Mouse (Mus musculus) neural tube, embryonic 10.5 days (tissue): ENCODE results near the gene Gpr108.
A peak's percentile ranks its signal among the peaks of the same experiment; 100 is the strongest.

ENCODE experiments used
- DNase-seq: peaks from one replicate; pipeline ENCODE4 v3.0.0-alpha.2; 2017; ENCODE audit warnings: low spot score; ENCODE audit errors: extremely low spot score

The Gpr108 gene

DNA sequence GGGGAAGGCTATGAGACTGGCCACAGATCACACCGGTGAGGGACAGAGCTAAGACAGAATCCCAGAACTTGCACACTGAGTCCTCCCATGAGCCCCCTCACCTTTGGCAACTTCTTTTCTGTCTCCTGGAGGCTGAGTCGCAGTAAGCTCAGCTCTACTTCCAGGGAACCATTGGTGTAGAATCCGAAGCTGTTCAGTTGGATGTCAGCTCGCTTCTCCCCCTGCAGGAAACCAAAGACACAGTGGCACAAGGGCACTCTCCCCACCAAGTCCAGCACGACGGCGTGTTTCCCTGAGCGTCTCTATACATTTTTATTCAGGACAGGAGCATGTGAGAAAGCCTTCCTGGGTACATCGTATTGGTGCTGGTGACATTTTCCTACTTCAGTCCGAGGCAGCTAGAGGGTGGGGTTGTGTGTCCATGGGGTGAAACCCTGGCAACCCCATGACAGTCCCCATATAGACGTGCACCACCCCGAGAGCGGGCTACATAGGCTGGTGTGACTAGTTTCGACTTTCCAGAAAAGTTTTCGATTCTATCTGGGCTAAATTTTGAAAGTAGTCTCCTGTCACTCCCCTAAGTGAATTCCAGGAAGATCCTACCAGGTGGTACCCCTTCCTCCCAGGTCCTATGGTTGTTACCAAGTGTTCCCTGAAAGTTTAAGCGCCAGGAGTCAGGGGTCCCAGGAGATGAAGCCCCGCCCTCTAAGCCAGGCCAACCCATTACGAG, 1.4 kb downstream of the Gpr108 start:
- DNase-seq: no peak

DNA sequence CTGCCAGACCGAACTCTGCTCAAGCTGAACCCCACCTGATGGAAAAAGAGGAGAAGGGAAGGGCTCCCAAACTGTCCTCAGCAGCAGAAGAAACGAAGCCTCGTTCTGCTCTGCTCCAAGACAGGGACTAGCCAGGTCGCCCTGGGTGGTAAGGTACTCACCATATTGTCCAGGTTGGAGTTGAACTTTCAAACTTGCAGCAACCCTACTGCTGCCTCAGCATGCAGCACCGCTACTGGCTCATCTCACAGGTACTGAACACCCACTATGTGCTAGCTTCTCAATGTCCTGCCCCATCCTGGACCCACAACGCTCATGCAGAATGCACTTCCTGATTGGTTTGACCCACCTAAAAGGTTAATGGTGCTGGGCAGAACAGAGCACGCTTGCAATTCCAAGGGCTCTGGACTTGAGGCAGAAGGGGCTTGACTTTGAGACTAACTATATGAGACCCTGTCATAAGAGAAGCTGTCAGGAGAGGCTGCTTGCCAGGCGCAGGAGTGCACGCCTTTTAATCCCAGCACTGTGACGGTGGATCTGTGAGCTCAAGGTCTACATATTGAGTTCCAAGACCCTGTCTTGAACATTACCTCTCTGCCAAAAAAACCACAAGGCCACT, 2.8 kb downstream of the Gpr108 start:
- DNase-seq: no peak

DNA sequence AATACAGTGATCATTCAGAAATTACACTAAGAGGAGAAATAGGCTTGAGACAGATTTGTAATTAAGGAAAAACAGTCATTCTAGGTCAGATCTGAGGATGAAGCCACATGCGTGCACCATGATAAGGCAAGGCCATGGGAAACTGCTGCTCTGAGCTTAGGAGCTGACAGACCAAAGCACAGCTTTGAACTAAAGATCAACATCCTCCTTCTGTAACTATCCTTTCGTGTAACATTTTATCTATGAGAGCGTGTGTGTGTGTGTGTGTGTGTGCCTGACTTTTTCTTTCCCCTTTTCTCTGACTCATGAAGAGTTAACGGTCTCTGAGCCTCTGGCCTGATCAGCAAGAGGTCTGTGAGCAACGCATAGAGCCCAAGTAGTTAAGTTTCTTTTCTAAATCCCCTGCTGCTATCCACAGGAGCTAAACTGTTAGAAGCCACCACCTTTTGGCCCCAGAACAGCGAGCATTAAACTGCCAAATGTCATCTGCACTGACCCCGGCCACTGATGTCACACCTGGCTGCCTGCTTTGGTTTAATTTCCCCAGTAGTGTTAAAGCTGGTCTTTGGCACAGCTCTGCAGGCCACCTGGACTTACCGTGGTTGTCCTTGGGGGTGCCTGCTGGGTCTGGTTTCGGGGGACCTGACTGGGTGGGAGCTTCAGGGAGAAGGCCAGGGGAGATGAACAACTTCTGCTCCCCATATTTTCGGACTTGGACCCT, 4.4 kb downstream of the Gpr108 start:
- DNase-seq: no peak

DNA sequence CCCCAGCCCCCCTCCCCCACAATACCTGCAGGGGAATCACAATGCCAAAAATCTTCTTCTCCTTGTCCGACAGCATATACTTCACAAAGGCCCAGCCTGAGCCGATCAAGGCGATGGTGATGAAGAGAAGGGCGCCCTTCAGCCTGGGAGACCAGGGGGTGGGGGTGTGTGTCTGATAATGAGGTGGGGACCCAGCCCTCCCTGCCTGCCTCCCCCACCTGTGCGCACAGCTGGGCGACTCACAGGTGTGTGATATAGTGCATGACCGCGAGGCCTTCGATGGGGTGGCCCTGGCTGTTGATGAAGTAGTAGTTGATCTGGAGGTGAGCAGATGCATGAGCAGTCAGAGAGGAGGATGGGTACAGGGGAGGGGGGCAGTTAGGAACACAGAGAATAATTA, 11.1 kb downstream of the Gpr108 start:
- no peak for DNase-seq

GRCm38 (mm10) chr17:57235803-57236202, 12.4 kb downstream of the Gpr108 start:
- no peak for DNase-seq

DNA sequence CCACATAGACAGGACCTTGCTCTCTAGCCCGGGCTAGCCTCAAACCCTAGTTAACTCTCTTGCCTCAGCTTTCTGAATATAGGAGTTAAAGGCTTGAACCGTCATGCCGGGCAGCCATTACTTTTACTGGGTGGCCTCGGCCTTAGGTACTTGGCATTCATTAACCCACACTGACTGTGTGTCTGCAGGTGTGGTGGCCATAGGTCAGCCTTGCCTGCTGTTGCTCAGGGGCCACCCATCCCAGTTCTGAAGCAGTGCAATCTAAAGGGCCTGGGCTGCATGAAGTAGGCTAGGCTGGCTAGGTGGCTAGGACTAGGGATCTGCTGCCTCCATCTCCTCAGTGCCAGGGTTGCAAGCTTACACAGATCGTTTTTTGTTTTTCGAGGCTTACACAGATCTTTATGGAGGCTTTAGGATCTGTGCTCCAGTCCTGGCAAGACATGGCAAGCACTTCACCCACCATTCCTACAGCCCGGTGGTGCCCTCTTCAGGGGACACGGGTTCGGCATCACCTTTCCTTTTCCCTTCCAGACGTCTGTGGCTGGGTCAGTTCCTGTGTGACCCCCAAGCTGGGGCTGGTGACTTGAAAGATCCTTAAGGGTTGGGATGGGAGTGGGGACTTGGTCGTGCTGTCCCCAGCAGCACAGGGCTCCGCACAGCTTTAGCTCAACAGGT, 13.9 kb downstream of the Gpr108 start:
- DNase-seq: no peak

GRCm38 (mm10) chr17:57233038-57233437, 15.2 kb downstream of the Gpr108 start:
- no peak for DNase-seq

DNA sequence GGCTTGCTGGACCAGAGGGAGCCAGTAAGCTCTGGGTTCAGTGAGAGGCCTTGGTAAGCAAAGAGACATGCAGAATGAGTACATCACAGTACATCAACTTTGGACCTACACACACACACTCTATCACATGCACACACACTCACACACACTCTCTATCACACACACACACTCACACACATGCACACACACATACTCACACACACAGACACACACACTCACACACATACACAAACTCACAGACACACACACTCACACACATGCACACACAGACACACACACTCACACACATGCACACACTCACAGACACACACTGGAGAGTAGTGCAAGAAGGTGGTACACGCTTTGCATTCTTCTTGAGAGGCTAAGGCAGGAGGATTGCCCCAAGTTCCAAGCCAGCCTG, 16.0 kb downstream of the Gpr108 start:
- DNase-seq: no peak

DNA sequence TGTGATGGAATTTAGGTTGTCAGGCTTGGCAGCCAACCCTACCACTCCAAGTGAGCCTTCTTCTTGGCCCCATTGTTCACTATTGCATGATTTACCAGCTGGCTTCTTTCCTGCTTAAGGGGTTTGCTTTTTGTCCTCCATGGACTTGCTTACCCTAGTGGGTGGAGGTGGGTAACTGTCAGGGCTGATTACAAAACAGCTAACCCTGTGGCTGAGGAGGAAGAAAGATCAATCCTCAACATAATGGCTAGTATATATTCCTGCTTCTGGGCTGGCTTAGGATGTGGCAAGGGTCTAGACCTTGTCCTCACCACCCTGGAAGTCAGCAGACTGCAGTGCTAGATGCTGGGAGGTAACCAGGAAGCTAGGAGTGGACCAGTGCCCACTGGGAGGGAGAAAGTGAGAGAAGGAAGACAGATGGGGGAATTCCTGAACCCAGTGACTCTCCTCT, 16.9 kb downstream of the Gpr108 start:
- no peak for DNase-seq

- DNase-seq: no peak
Measured at GRCm38 (mm10) chr17:57230728-57231125, 17.5 kb downstream of the Gpr108 start.

DNA sequence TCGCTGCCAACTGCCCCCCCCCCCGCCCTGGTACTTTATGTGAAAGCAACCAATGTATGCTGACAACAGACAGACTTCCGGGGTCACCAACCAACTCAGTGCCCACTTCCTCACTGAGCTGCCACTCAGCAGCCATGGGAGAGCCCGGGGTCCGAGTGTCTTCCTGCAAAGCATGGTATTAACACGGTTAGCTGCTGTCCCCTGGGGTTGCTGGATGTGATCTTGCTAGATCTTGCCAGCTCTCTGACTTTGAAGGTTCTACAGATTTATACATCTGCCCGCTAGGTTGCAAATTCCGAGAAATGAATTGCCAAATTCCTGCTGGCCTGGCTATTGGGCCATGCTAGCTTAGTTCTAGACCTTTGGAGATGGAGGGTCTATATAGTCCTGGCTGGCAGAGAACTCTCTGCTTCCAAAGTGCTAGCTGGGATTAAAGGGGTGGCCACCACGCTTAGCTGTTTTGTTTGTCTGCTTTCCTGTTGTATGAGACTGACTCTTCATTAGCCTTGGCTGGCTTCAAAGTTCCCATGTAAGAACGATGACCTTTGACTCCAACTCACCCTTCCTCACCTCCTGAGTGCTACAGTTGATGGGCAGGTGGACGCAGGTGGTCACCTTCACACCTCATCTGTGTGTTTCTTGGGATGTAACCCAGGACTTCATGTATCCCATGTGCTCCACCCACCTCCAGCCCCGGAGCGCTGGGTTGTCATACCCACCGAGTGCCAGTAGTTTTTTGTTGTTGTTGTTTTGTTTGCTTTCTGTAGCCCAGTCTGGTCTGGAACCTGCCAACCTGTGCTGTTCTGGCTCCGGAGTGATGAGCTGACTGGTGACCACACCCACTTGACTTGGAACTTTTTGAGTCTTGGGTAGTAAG, 18.2 kb downstream of the Gpr108 start:
- DNase-seq: no peak

GRCm38 (mm10) chr17:57228873-57229272, 19.4 kb downstream of the Gpr108 start:
- no peak for DNase-seq

GRCm38 (mm10) chr17:57228014-57228413, 20.2 kb downstream of the Gpr108 start, which contains the start of gene C3:
Gene C3 (minus strand): TSS chr17:57228136.
- no peak for DNase-seq

DNA sequence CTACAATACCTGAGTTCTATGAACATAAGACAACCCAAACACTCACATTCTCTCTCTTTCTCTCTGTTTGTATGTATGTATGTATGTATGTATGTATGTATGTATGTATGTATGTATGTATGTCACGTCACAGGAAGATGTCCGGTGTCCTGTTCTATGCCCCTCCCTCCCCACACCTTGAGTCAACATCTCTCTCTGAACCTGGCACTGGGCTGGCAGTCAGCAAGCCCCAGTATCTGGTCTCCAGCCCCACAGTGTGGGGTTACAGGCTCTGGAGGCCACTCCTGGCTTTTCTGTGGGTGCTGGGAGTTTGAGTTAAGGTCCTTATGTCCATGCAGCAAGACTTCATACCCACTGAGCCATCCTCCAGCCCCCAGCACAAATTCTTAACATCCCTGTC, 20.8 kb downstream of the Gpr108 start:
- no peak for DNase-seq

DNA sequence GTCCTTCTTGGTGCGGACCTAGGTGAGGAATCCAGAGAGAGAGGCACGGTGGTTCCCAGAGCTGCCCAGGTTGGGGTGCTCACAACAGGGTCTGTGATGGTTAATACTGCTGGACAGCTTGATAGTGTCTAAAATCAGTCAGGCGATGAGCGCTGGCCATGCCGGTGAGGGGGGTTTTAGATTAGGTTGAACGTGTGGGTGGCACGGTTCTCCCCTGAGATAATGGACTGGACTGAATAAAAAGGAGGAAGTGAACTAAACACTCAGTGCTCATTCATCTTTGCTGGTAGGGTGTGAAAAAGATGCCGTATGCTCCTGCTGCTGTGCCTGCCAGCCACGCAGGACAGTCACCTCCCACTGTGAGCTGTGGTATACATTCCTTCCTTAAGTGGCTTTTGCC, 24.9 kb downstream of the Gpr108 start:
- DNase-seq: no peak

GRCm38 (mm10) chr17:57221911-57222310, 26.3 kb downstream of the Gpr108 start:
- no peak for DNase-seq

GRCm38 (mm10) chr17:57219884-57220207, 28.4 kb downstream of the Gpr108 start:
- DNase-seq: peak; percentile 25

DNA sequence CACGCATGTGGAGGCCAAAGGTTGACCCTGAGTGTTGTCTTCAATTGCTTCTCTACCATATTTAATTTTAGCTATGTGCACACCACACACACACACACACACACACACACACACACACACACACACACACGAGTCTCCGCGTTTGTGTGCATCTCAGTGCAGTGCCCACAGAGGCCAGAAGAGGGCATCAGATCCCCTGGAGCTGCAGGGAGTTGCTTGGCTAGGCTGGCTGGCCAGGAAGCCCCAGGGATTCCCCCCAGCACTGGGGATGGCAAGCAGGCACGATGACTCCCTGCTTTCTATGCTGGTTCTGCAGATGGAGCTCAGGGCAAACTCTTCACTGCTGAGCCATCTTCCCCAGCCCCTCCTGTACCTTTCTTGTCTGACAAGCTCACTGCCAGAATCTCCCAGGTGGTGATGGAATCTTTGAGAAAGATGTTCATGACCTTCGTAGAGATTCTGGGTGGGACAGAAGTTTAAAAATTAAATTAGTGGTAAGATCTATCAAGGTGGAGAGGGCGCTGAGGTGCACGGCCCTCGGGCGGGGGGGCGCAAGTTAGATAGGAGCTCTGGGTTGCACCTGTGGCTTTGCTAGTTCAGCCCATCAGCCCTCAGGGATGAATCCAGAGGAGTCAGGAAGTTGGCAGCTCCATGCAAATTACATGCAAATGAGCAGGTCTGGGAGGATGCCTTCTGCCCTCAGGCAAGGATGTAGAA, 28.9 kb downstream of the Gpr108 start:
- peak; percentile 59 for DNase-seq

- DNase-seq: no peak
Measured at GRCm38 (mm10) chr17:57218335-57218900, 29.8 kb downstream of the Gpr108 start.
